Mouse (Mus musculus): ENCODE measurements around the gene Ttc22.

DNA sequence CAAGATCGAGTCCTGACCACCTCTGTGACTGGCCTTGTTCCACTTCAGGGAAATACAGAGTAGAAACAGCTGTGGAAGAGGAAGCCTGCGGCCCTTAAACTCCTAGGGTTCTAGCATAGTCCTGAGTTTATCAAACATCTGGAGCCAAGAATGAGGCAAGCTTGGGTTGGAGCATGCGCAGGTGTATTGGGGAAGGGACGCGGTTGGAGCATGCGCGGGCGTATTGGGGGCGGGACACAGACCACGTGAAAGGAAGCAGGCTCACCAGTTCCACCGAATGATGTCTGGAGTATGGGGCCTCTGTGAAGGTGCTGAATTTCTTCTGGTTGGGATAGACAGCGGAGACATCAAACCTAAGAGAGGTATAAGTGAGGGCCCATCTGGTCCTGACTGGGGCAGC is 6.6 kb upstream of the Ttc22 start:
- no peak for TF ChIP-seq CTCF (IDR thresholded peaks at IDR 0.05; ENCODE audit: low read depth)
- TF ChIP-seq EP300 (IDR thresholded peaks at IDR 0.05; ENCODE audit: low read depth), result no peak

All from heart, postnatal 0 days (tissue).